ENCODE assay signal across 27 mouse cellular contexts in genomic region chr1:87313116-87313515, GRCm38 (mm10). TPM values are rescaled to one million over a fixed set of nuclear protein-coding genes. Genes with fewer than 3 reads are reported as not detected.
"Had no signal": no experiment of that assay in that cellular context is flagged by ENCODE, and none has a peak within 500 bp of the region (broad histone marks: within the 10 kb centered on the region; RNA-seq: fewer than 3 reads in every experiment).

No protein-coding gene starts in this region.

- ATAC-seq: hindbrain, embryonic 16.5 days; inflammation-experienced regulatory T-cells, adult 6 months; intestine, embryonic 15.5 days; intestine, postnatal 0 days had no signal

- H3K27me3 ChIP-seq: heart, embryonic 13.5 days; heart, embryonic 15.5 days; hindbrain, embryonic 12.5 days; intestine, embryonic 15.5 days; limb, embryonic 13.5 days; limb, embryonic 15.5 days; liver, embryonic 13.5 days; liver, embryonic 15.5 days had no signal

- H3K27ac ChIP-seq: gastrocnemius, adult 2 months; heart, adult 2 months; heart, embryonic 13.5 days; heart, embryonic 15.5 days; hindbrain, embryonic 10.5 days; hindbrain, embryonic 12.5 days; hindbrain, embryonic 14.5 days; intestine, embryonic 15.5 days; layer of hippocampus, adult 2 months; left cerebral cortex, adult 2 months; limb, embryonic 13.5 days; limb, embryonic 15.5 days; liver, embryonic 13.5 days; liver, embryonic 15.5 days had no signal

- H3K4me3 ChIP-seq: gastrocnemius, adult 2 months; heart, adult 2 months; heart, embryonic 13.5 days; heart, embryonic 15.5 days; hindbrain, embryonic 10.5 days; hindbrain, embryonic 12.5 days; intestine, embryonic 15.5 days; layer of hippocampus, adult 2 months; left cerebral cortex, adult 2 months; limb, embryonic 13.5 days; limb, embryonic 15.5 days; liver, embryonic 13.5 days; liver, embryonic 15.5 days had no signal

- DNase-seq: gastrocnemius, adult 2 months; gastrocnemius, postnatal 10 days; gastrocnemius, postnatal 25 days; heart, adult 2 months; heart, postnatal 4 days; kidney, adult 18-20 months; kidney, adult 8-10 months; kidney, postnatal 10 days; kidney, postnatal 25 days; kidney, postnatal 4 days; left cerebral cortex, postnatal 4 days; liver, embryonic 13.5 days had no signal

- H3K9me3 ChIP-seq: heart, embryonic 13.5 days; heart, embryonic 15.5 days; hindbrain, embryonic 10.5 days; hindbrain, embryonic 12.5 days; intestine, embryonic 15.5 days; limb, embryonic 13.5 days; limb, embryonic 15.5 days; liver, embryonic 13.5 days; liver, embryonic 15.5 days had no signal

- H3K9ac ChIP-seq: heart, embryonic 13.5 days; heart, embryonic 15.5 days; hindbrain, embryonic 12.5 days; hindbrain, embryonic 14.5 days; intestine, embryonic 15.5 days; limb, embryonic 13.5 days; limb, embryonic 15.5 days; liver, embryonic 13.5 days; liver, embryonic 15.5 days had no signal

- H3K4me1 ChIP-seq: hindbrain, embryonic 12.5 days; limb, embryonic 13.5 days; limb, embryonic 15.5 days; liver, embryonic 15.5 days had no signal

- H3K36me3 ChIP-seq: heart, embryonic 13.5 days; heart, embryonic 15.5 days; hindbrain, embryonic 10.5 days; hindbrain, embryonic 12.5 days; intestine, embryonic 15.5 days; limb, embryonic 13.5 days; limb, embryonic 15.5 days; liver, embryonic 13.5 days; liver, embryonic 15.5 days had no signal

RNA-seq across cellular contexts. Expression of gene Efhd1, which starts 49.0 kb away (rescaled TPM):
- polyA plus RNA-seq: inflammation-experienced regulatory T-cells, adult 6 months; liver, embryonic 11.5 days had no signal
